Mouse (Mus musculus): ENCODE measurements around the gene Srrt.
A peak's percentile ranks its signal among the peaks of the same experiment; 100 is the strongest.

Gene Srrt

GRCm38 (mm10) chr5:137307071-137307912 lies at the start of gene Srrt:
TSS of gene Srrt (minus strand) at chr5:137307674.
- peak; percentile 85 to 91 for DNase-seq

DNA sequence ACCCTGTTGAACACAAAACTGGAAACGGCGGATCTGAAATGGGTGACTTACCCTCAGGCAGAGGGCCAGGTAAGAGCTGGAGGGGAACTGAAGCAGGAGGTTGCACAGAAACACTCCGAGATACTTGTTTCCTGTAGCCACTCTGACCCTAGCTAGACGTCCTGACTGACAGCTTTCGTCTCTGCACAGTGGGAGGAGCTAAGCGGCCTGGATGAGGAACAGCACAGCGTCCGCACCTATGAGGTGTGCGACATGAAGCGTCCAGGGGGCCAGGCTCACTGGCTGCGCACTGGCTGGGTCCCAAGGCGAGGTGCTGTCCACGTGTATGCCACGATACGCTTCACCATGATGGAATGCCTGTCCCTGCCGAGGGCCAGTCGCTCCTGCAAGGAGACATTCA lies 46.6 kb upstream of the Srrt start:
- no peak for DNase-seq

- DNase-seq = no peak
Observed at GRCm38 (mm10) chr5:137352011-137352975, 44.8 kb upstream of the Srrt start.

- DNase-seq = no peak
Observed at GRCm38 (mm10) chr5:137351394-137351793, 43.9 kb upstream of the Srrt start.

DNA sequence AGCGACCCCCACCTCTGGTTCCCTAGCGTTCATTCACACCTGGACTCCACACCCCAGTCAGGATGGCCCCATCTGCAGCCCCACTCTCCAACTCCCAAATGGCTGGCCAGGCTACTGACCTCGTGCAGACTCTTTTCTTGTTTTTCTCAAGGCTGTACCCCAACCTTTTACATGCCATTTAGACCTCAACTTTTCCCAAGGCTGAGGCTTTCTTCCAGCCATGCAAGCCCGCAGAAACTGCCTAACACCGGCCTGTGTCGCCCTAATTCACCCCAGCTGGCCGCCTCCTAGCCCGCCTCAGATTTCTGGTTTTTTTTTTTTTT lies 43.5 kb upstream of the Srrt start:
- no peak for DNase-seq

GRCm38 (mm10) chr5:137350205-137351057 lies 43.0 kb upstream of the Srrt start:
- DNase-seq = no peak

GRCm38 (mm10) chr5:137349384-137350204 lies 42.1 kb upstream of the Srrt start, which contains the start of gene Ephb4:
TSS of gene Ephb4 (plus strand) at chr5:137350109.
- DNase-seq = peak; percentile 18 to 26

DNA sequence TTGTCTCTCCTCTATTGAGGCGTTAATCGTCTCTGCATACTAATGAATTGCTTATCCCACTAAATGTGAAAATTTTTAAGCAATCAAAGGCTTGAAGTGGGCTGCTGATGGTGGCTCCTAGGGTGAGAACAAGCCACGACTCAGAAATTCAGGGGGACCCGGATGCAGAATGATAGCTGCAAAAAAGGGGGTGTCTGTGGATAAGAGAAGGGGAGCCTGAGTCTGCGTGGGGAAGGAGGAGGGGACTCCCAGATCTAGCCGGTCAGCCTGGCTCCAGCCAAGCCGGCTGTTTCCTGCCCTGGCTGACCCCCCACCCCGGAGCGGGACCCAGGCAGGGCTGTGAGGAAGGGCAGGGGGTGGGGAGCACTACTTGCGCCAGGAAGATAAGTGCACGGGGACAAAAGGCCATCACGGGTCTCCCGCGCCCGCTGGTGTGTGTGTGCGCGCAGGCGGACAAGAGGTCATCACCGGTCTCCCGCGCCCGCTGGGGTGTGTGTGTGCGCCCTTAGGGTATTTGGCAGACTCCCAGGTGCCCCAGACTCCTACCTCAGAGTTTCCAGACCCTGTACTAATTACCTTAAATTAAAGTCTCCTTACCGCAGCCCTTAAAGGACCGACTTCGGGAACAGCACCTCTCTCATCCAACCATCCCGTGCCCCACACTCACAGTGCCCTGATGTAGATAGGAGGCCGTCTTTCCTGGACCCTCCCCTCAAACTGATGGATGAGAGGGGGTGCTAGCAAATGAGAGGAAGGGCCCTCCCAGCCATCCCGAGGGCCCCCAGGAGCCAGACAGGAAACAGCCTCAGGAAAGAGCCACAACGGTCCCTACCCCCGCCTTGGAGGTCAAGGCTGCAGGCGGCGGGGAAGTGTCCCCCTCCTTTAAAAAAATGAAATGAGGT lies 41.3 kb upstream of the Srrt start:
- no peak for DNase-seq

DNA sequence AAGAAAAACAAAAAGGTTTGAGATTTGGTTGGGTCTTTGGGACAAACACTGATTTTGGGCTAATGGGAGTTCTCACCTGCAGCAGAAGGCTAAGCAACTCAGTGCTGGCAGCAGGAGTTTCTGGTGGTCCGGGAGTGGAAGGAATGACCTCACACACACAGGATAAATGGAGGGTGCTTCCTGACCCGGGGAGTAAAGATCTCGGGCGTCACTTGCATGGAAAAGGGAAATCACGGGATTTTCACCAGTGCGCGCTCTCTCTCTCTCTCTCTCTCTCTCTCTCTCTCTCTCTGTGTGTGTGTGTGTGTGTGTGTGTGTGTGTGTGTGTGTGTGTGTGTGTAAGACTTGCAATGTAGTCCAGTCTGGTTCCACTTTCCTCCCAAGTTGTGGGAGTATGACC lies 40.4 kb upstream of the Srrt start:
- DNase-seq = no peak

- no peak for DNase-seq
Observed at GRCm38 (mm10) chr5:137346983-137347382, 39.5 kb upstream of the Srrt start.

- DNase-seq = no peak
Observed at GRCm38 (mm10) chr5:137346388-137346787, 38.9 kb upstream of the Srrt start.

GRCm38 (mm10) chr5:137345821-137346220 lies 38.3 kb upstream of the Srrt start:
- no peak for DNase-seq

DNA sequence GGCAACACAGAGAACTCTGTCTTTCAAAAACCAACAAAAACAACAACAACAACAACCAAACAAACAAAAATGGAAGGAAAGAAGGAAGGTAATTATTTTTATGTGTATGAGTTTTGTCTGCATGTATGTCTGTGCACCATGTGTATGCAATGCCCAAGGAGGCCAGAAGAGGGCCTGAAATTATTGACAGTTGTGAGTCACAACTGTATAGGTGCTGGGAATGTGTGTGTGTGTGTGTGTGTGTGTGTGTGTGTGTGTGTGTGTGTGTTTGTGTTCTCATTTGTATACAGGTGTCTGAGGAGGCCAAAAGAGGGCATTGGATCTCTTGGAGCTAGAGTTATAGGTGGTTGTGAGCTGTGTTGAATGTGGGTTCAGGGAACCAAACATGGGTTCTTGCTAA lies 36.4 kb upstream of the Srrt start:
- no peak for DNase-seq

GRCm38 (mm10) chr5:137343412-137343811 lies 35.9 kb upstream of the Srrt start:
- no peak for DNase-seq

- no peak for DNase-seq
Observed at GRCm38 (mm10) chr5:137342407-137343012, 35.0 kb upstream of the Srrt start.

- no peak for DNase-seq
Observed at GRCm38 (mm10) chr5:137340222-137340621, 32.7 kb upstream of the Srrt start.

GRCm38 (mm10) chr5:137339290-137339979 lies 32.0 kb upstream of the Srrt start:
- no peak for DNase-seq

DNA sequence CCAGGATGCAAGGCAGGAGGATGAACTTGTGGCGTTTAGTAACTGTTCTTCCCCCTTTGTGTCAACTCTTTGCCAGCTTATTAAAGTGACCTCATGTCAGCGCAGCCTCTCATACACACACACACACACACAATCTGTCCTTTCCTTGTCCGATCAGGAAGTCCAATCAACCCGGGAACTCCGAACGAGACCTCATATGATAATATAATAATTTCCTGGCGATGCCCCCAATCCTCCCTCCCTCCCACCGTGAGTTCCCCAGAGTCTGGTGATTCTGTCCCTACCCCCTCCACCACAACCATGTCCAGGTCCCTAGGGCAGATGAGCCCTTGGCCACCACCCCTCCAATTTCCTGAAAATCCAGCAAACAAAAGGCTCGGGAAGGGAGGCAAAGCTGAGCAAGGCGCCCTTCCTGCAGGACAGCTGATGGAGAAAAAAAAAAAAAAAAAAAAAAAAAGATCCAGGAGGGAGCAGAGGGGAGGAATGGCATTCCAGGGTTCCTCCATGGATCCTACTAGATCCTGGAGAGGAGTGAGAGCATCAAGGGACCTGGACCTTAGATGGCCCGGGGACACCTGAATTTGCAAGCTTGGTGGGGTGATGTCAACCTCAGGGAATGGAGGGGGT lies 31.3 kb upstream of the Srrt start:
- DNase-seq = no peak

GRCm38 (mm10) chr5:137338256-137338655 lies 30.8 kb upstream of the Srrt start:
- DNase-seq = peak; percentile 70 to 73

Data from thymus, adult 18-20 months (tissue).